Mouse (Mus musculus) cortical plate, adult 2 months (tissue): ENCODE measurements around the gene Slc39a1.

Experiments
- CTCF ChIP-seq: fragments of 200-500 bp; IDR thresholded peaks from 2 replicates; pipeline ENCODE4 v1.5.1; 2011; ENCODE audit warnings: mild to moderate bottlenecking, control low read depth, low read length; ENCODE audit not compliant: insufficient read depth; ENCODE audit errors: extremely low read depth
- POLR2A ChIP-seq: fragments of 200-500 bp; IDR thresholded peaks from 2 replicates; pipeline ENCODE4 v1.6.1; 2011; ENCODE audit warnings: mild to moderate bottlenecking, low read length, control low read depth; ENCODE audit not compliant: insufficient read depth; ENCODE audit errors: extremely low read depth

- TF ChIP-seq CTCF: no peak
- TF ChIP-seq POLR2A: no peak
Observed at GRCm38 (mm10) chr3:90275286-90275685, 27.3 kb downstream of the Slc39a1 start.
